Comparison of ENCODE assay signal across 1 mouse cellular context in the genomic region with DNA sequence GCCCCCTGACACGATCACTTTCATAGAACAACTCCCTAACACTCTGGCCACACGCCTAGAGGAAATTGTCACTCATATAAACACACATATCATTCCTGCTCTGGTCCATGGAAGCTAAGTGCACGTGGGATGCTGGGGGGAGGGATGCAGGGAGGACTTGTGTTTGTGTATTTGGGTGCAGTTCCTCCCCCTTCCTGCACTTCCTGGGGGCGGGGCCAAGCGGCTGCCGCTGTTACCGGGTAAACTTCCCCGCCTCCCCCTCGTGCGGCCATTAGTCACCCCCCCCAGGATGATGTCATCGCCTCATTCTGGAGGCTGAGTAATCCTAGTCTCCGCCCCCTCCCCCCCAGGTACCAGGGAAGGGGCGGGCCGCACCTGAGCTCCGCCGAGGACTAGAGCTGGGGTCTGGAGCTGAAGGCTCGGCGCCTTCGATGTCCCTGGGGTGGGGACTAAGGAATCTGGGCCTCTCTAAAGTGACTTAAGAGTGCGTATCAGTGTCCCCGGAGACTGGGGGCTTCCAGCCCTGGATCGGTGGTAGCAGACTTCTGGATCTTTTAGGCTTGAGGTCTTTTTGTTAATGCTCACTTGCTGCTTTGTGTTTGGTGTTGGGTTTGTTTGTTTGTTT.
TF ChIP-seq lines count a peak whose summit lies in the region.

No protein-coding gene starts in this region.

TF ChIP-seq in MEL, 35 proteins besides CTCF, POLR2A, EP300 and RAD21 (continued from another document):
- no peak for TF ChIP-seq UBTF (IDR thresholded peaks at IDR 0.05; ENCODE audit: borderline replicate concordance, insufficient read depth, low read depth, low read length)
- TF ChIP-seq MAZ (IDR thresholded peaks at IDR 0.05; ENCODE audit: low read depth, low read length) = peak; percentile 85
- TF ChIP-seq MYB (IDR thresholded peaks at IDR 0.05; ENCODE audit: low read depth, low read length) = no peak
- no peak for TF ChIP-seq KAT2A (conservative IDR thresholded peaks at IDR 0.05; ENCODE audit: low read depth, low read length)
- no peak for TF ChIP-seq NELFE (IDR thresholded peaks at IDR 0.05; ENCODE audit: low read depth, low read length)
- TF ChIP-seq USF2 (IDR thresholded peaks at IDR 0.05; ENCODE audit: borderline replicate concordance in 1 of 2, insufficient read depth in 1 of 2, low read depth in 1 of 2, low read length in 2 of 2) = no peak
- peak; percentile 78 for TF ChIP-seq ELF1 (IDR thresholded peaks at IDR 0.05; ENCODE audit: low read depth, low read length)
- TF ChIP-seq ZC3H11A (IDR thresholded peaks at IDR 0.05; ENCODE audit: low read depth, low read length) = no peak
- peak; percentile 65; the same call in 1 of the 2 replicates for TF ChIP-seq HCFC1 (IDR thresholded peaks at IDR 0.05; ENCODE audit: low read depth, low read length)
- TF ChIP-seq MXI1 (IDR thresholded peaks at IDR 0.05; ENCODE audit: low read depth, low read length) = peak; percentile 98
- peak; percentile 95 for TF ChIP-seq SIN3A (IDR thresholded peaks at IDR 0.05; ENCODE audit: low read length)
- no peak for TF ChIP-seq NRF1 (IDR thresholded peaks at IDR 0.05; ENCODE audit: insufficient read depth, low read depth, low read length, poor library complexity, severe bottlenecking)
- TF ChIP-seq E2F4 (IDR thresholded peaks at IDR 0.05; ENCODE audit: borderline replicate concordance, low read depth, low read length) = no peak
- TF ChIP-seq ZNF384 (IDR thresholded peaks at IDR 0.05; ENCODE audit: low read depth, low read length) = no peak
TF ChIP-seq in MEL: peak in this region for 10.
